Mouse (Mus musculus): ENCODE measurements around the gene Kcp.

DNA sequence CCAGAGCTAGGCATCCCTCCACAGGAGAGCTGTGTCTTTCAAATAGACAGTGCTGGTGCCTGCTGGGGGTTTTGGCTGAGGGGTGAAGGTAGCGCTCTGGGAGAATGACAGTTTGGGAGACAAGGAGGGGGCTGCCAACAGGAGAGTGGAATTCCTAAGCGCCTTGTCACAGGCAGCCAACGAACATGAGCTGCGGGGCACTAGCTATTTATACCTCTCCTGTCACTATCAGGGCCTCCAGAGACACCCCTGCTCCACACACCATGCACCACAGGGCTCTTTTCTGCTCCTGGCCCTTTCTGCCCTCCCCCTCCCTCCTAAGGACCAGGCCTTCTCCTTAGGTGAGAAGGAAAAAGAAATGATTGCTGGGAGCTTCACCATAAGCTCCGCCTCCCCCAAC is 76.3 kb downstream of the Kcp start:
- TF ChIP-seq CTCF (IDR thresholded peaks at IDR 0.05; ENCODE audit: control insufficient read depth, insufficient read depth, insufficient replicate concordance, low read depth, low read length) (no peak), POLR2A (IDR thresholded peaks at IDR 0.05; ENCODE audit: control insufficient read depth, low read depth, low read length) (no peak)
